Mouse (Mus musculus): ENCODE data around the gene Serpinb9c. TPM values are rescaled to one million over a fixed set of nuclear protein-coding genes. Genes with fewer than 3 reads are reported as not detected.

The Serpinb9c gene
- polyA plus RNA-seq (2017; shearing (Covaris generic)): not detected

DNA sequence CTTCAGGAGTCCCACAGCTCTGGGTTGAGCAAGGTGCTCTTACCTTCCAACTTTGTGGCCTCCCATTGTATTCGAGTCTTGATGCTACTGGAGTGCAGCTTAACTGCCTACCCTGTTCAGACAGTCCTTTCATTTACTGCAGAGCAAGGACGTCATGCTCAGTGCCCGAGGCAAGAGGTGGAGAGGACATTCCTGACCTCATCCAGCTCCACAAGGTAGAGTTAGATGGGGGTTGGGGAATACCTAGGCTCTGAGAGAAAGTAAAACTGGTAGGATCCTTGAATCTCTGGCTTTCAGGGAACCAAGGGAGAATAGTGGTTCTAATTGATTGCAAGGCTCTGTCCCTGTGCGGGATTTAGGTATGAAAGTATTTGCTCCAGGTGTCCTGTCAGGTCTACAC, at the start of gene Serpinb9c:
Gene Serpinb9c, minus strand, starts transcription at position 101 of the 400 bp plus-strand sequence.

DNA sequence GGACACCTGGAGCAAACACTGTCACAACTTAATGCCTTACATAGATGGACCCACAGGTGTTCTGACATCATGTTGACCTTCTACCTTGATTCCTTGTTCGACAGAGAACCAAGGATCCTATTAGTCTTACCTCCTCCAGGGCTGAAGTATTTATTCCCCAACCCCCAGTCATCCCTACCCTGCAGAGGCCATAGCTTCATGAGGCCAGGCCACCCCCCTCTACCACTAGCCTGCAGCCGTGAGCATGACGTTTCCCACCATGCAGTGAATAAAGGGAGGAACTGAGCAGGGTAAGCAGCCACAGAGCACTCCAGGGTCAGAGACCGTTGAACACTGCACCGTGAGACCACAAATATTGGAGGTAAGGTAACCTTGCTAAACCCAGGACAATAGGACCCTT, 33.1 kb upstream of the Serpinb9c start, which contains the start of gene Serpinb9d:
Gene Serpinb9d, plus strand, starts transcription at position 301 of the 400 bp plus-strand sequence.

Other genes with a start within 250 kb of the Serpinb9c start
- gene Serpinb6b, start 194.5 kb downstream of the Serpinb9c start, polyA plus RNA-seq (2017; shearing (Covaris generic)): 114 TPM
- gene Serpinb9, start 156.5 kb downstream of the Serpinb9c start, polyA plus RNA-seq (2017; shearing (Covaris generic)): 312 TPM
- gene Serpinb9b, start 132.3 kb downstream of the Serpinb9c start, polyA plus RNA-seq (2017; shearing (Covaris generic)): 0.62 TPM
- gene Serpinb1b, start 81.2 kb downstream of the Serpinb9c start, polyA plus RNA-seq (2017; shearing (Covaris generic)): 0.94 TPM
- not detected for gene Serpinb9d, start 33.2 kb upstream of the Serpinb9c start, polyA plus RNA-seq (2017; shearing (Covaris generic))
- gene Serpinb9e, start 89.9 kb upstream of the Serpinb9c start, polyA plus RNA-seq (2017; shearing (Covaris generic)): not detected
- gene Serpinb9f, start 164.3 kb upstream of the Serpinb9c start, polyA plus RNA-seq (2017; shearing (Covaris generic)): not detected
- 0.74 TPM for gene Gm11397, start 236.0 kb upstream of the Serpinb9c start, polyA plus RNA-seq (2017; shearing (Covaris generic))

Measured in effector memory CD4-positive, alpha-beta T cell, adult 7 months (primary cell).